Mouse (Mus musculus): ENCODE measurements around the gene Prkn. TPM values are rescaled to one million over a fixed set of nuclear protein-coding genes. Genes with fewer than 3 reads are reported as not detected.

Prkn gene
- polyA plus RNA-seq, 1 experiment from 2014 or later = 2.4 TPM

GRCm38 (mm10) chr17:11807280-11807679, 967.1 kb downstream of the Prkn start:
- H3K36me3 ChIP-seq = no peaks in the 10 kb centered on the region
- no peak overlapping the region for H3K9ac ChIP-seq
- H3K9me3 ChIP-seq (replicated peaks) = no peaks in the 10 kb centered on the region
- H3K4me3 ChIP-seq = no peak overlapping the region
- H3K4me1 ChIP-seq = no peaks in the 10 kb centered on the region
- H3K4me2 ChIP-seq (replicated peaks) = no peak overlapping the region
- no peak overlapping the region for H3K27ac ChIP-seq
- ATAC-seq (ENCODE audit: low FRiP score) = no peak
- WGBS = 91% methylated on average over 3 of the region's 3 CpGs
- H3K27me3 ChIP-seq = no peaks in the 10 kb centered on the region

GRCm38 (mm10) chr17:11817886-11818285, 977.7 kb downstream of the Prkn start:
- no peak overlapping the region for H3K27ac ChIP-seq
- no peaks in the 10 kb centered on the region for H3K4me1 ChIP-seq
- no peaks in the 10 kb centered on the region for H3K36me3 ChIP-seq
- ATAC-seq (ENCODE audit: low FRiP score) = no peak
- no peak overlapping the region for H3K4me2 ChIP-seq (replicated peaks)
- no peak overlapping the region for H3K9ac ChIP-seq
- WGBS = 48% methylated on average over 2 of the region's 2 CpGs
- H3K4me3 ChIP-seq = no peak overlapping the region
- H3K9me3 ChIP-seq (replicated peaks) = no peaks in the 10 kb centered on the region
- no peaks in the 10 kb centered on the region for H3K27me3 ChIP-seq

- no peaks in the 10 kb centered on the region for H3K27me3 ChIP-seq
- no peak overlapping the region for H3K27ac ChIP-seq
- H3K4me2 ChIP-seq (replicated peaks) = no peak overlapping the region
- WGBS = 55% methylated on average over 8 of the region's 8 CpGs
- H3K36me3 ChIP-seq = no peaks in the 10 kb centered on the region
- peaks cover 8% of the 10 kb centered on the region for H3K4me1 ChIP-seq
- no peak for ATAC-seq (ENCODE audit: low FRiP score)
- no peaks in the 10 kb centered on the region for H3K9me3 ChIP-seq (replicated peaks)
- H3K4me3 ChIP-seq = no peak overlapping the region
- no peak overlapping the region for H3K9ac ChIP-seq
Measured at GRCm38 (mm10) chr17:11819506-11819905, 979.3 kb downstream of the Prkn start.

GRCm38 (mm10) chr17:11820757-11821156, 980.6 kb downstream of the Prkn start:
- WGBS = 94% methylated on average over 4 of the region's 4 CpGs
- Histone ChIP-seq H3K36me3 (no peaks in the 10 kb centered on the region), H3K4me1 (peaks cover 8% of the 10 kb centered on the region), H3K9ac (no peak overlapping the region), H3K27me3 (no peaks in the 10 kb centered on the region), H3K27ac (no peak overlapping the region), H3K9me3 (replicated peaks) (no peaks in the 10 kb centered on the region), H3K4me2 (replicated peaks) (no peak overlapping the region), H3K4me3 (no peak overlapping the region)
- ATAC-seq (ENCODE audit: low FRiP score) = no peak

- Histone ChIP-seq H3K9me3 (replicated peaks) (no peaks in the 10 kb centered on the region), H3K36me3 (no peaks in the 10 kb centered on the region), H3K4me2 (replicated peaks) (no peak overlapping the region), H3K4me1 (no peaks in the 10 kb centered on the region), H3K27ac (no peak overlapping the region), H3K27me3 (no peaks in the 10 kb centered on the region), H3K4me3 (no peak overlapping the region), H3K9ac (no peak overlapping the region)
- ATAC-seq (ENCODE audit: low FRiP score) = no peak
- WGBS = 70% methylated on average over 3 of the region's 3 CpGs
Measured at GRCm38 (mm10) chr17:11829501-11829900, 989.3 kb downstream of the Prkn start.

- ATAC-seq (ENCODE audit: low FRiP score) = no peak
- H3K9me3 ChIP-seq (replicated peaks) = no peaks in the 10 kb centered on the region
- no peak overlapping the region for H3K4me3 ChIP-seq
- no peak overlapping the region for H3K27ac ChIP-seq
- H3K27me3 ChIP-seq = no peaks in the 10 kb centered on the region
- H3K9ac ChIP-seq = no peak overlapping the region
- H3K4me1 ChIP-seq = no peaks in the 10 kb centered on the region
- no peak overlapping the region for H3K4me2 ChIP-seq (replicated peaks)
- no peaks in the 10 kb centered on the region for H3K36me3 ChIP-seq
- WGBS = 85% methylated on average over 3 of the region's 3 CpGs
Measured at GRCm38 (mm10) chr17:11837121-11837520, 996.9 kb downstream of the Prkn start.

GRCm38 (mm10) chr17:11844436-11844835, 1004.3 kb downstream of the Prkn start:
- Histone ChIP-seq H3K9me3 (replicated peaks) (no peaks in the 10 kb centered on the region), H3K4me3 (no peak overlapping the region), H3K27ac (no peak overlapping the region), H3K9ac (no peak overlapping the region), H3K27me3 (no peaks in the 10 kb centered on the region), H3K4me1 (no peaks in the 10 kb centered on the region), H3K36me3 (no peaks in the 10 kb centered on the region), H3K4me2 (replicated peaks) (no peak overlapping the region)
- WGBS = 91% methylated on average over 4 of the region's 4 CpGs
- no peak for ATAC-seq (ENCODE audit: low FRiP score)

- Histone ChIP-seq H3K27ac (no peak overlapping the region), H3K9ac (no peak overlapping the region)
- ATAC-seq (ENCODE audit: low FRiP score) = no peak
Measured at GRCm38 (mm10) chr17:11844989-11845388, 1004.8 kb downstream of the Prkn start.

GRCm38 (mm10) chr17:11845506-11845905, 1005.3 kb downstream of the Prkn start:
- H3K4me2 ChIP-seq (replicated peaks) = no peak overlapping the region
- no peaks in the 10 kb centered on the region for H3K36me3 ChIP-seq
- H3K27me3 ChIP-seq = no peaks in the 10 kb centered on the region
- no peak overlapping the region for H3K9ac ChIP-seq
- WGBS = 76% methylated on average over 2 of the region's 2 CpGs
- no peak overlapping the region for H3K27ac ChIP-seq
- no peak; the same call in 1 of the 2 replicates for ATAC-seq (ENCODE audit: low FRiP score)
- H3K9me3 ChIP-seq (replicated peaks) = no peaks in the 10 kb centered on the region
- no peaks in the 10 kb centered on the region for H3K4me1 ChIP-seq
- no peak overlapping the region for H3K4me3 ChIP-seq

More at GRCm38 (mm10) chr17:11844989-11845388, 1004.8 kb downstream of the Prkn start:
- 93% methylated on average over 3 of the region's 3 CpGs for WGBS
- Histone ChIP-seq H3K4me1 (no peaks in the 10 kb centered on the region), H3K27me3 (no peaks in the 10 kb centered on the region), H3K4me3 (no peak overlapping the region), H3K9me3 (replicated peaks) (no peaks in the 10 kb centered on the region), H3K36me3 (no peaks in the 10 kb centered on the region), H3K4me2 (replicated peaks) (no peak overlapping the region)

- H3K9ac ChIP-seq = no peak overlapping the region
- 78% methylated on average over 10 of the region's 10 CpGs for WGBS
- no peak overlapping the region for H3K27ac ChIP-seq
- H3K4me2 ChIP-seq (replicated peaks) = no peak overlapping the region
- H3K27me3 ChIP-seq = no peaks in the 10 kb centered on the region
- H3K36me3 ChIP-seq = no peaks in the 10 kb centered on the region
- H3K4me1 ChIP-seq = no peaks in the 10 kb centered on the region
- H3K4me3 ChIP-seq = no peak overlapping the region
- H3K9me3 ChIP-seq (replicated peaks) = peaks cover 5% of the 10 kb centered on the region; the same call in 1 of the 2 replicates
- no peak for ATAC-seq (ENCODE audit: low FRiP score)
Measured at GRCm38 (mm10) chr17:11854571-11854970, 1014.4 kb downstream of the Prkn start.

GRCm38 (mm10) chr17:11858772-11859405, 1018.7 kb downstream of the Prkn start:
- no peak for ATAC-seq (ENCODE audit: low FRiP score)
- H3K36me3 ChIP-seq = no peaks in the 10 kb centered on the region
- WGBS = 86% methylated on average over 7 of the region's 7 CpGs
- no peaks in the 10 kb centered on the region for H3K27me3 ChIP-seq
- no peak overlapping the region for H3K27ac ChIP-seq
- H3K4me1 ChIP-seq = no peaks in the 10 kb centered on the region
- H3K9me3 ChIP-seq (replicated peaks) = peaks cover 5% of the 10 kb centered on the region; the same call in 1 of the 2 replicates
- H3K4me3 ChIP-seq = no peak overlapping the region
- H3K4me2 ChIP-seq (replicated peaks) = no peak overlapping the region
- H3K9ac ChIP-seq = no peak overlapping the region

- Histone ChIP-seq H3K9ac (no peak overlapping the region), H3K9me3 (replicated peaks) (peaks cover 5% of the 10 kb centered on the region; the same call in 1 of the 2 replicates), H3K36me3 (no peaks in the 10 kb centered on the region), H3K27ac (no peak overlapping the region), H3K4me2 (replicated peaks) (no peak overlapping the region), H3K4me1 (no peaks in the 10 kb centered on the region), H3K4me3 (no peak overlapping the region), H3K27me3 (no peaks in the 10 kb centered on the region)
- 90% methylated on average over 6 of the region's 6 CpGs for WGBS
- ATAC-seq (ENCODE audit: low FRiP score) = no peak
Measured at GRCm38 (mm10) chr17:11861178-11861577, 1021.0 kb downstream of the Prkn start.

- H3K9me3 ChIP-seq (replicated peaks) = no peaks in the 10 kb centered on the region
- no peaks in the 10 kb centered on the region for H3K27me3 ChIP-seq
- no peak for ATAC-seq (ENCODE audit: low FRiP score)
- no peak overlapping the region for H3K4me2 ChIP-seq (replicated peaks)
- H3K27ac ChIP-seq = no peak overlapping the region
- H3K9ac ChIP-seq = no peak overlapping the region
- no peaks in the 10 kb centered on the region for H3K36me3 ChIP-seq
- H3K4me3 ChIP-seq = no peak overlapping the region
- no peaks in the 10 kb centered on the region for H3K4me1 ChIP-seq
- 84% methylated on average over 2 of the region's 2 CpGs for WGBS
Measured at GRCm38 (mm10) chr17:11862360-11862759, 1022.2 kb downstream of the Prkn start.

All from hindbrain, embryonic 12.5 days (tissue).